Mouse (Mus musculus): ENCODE results near the gene Grwd1.

DNA sequence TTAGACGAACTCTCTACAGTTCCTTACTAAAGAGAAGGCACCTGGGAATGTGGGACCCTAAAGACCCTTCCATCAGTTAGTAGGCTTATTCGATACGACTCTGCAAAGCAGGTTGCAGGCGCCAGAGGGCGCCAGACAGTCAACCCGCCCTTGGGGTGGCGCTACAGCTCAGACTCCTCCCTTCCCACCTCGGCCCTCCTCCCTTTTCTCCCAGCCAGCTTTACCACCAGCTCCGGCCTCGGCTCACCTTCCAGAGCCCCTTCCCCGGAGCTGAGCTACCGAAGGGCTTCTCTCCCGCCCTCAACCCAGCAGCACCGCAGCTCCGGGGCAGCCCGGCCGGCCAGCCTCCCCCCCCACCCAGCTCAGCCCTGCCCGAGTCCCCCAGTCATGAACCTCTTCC lies 41.9 kb upstream of the Grwd1 start, which contains the start of gene Kdelr1:
- peak; percentile 78; the same call in 1 of the 2 replicates for TF ChIP-seq POLR2A (IDR thresholded peaks at IDR 0.05; ENCODE audit: borderline replicate concordance, extremely low read depth, low read depth, low read length)
- TF ChIP-seq CTCF (IDR thresholded peaks at IDR 0.05; ENCODE audit: insufficient read depth, low read length), result peak; percentile 94
